Mouse (Mus musculus) urinary bladder, adult 2 months (tissue): Measurements from ENCODE around the gene Esr1. TPM values are rescaled to one million over a fixed set of nuclear protein-coding genes. Genes with fewer than 3 reads are reported as not detected.
A peak's percentile ranks its signal among the peaks of the same experiment; 100 is the strongest.
"Not testable (repeated sequence)": the region's sequence is repeated elsewhere in the genome, so short reads cannot be mapped to it uniquely, and the experiment has no call there.

ENCODE experiments used
- DNase-seq: peaks from one replicate; pipeline ENCODE4 v3.0.0; 2022; ENCODE audit warnings: low spot score
- polyA plus RNA-seq: library from polyadenylated mRNA; depleted of rRNA; stranded (reverse); fragments of >200 nt; gene quantifications from 2 replicates; pipeline ENCODE4 v1.2.3, GENCODE M21; 2012

Esr1 gene
- polyA plus RNA-seq, 1 experiment: 3.7 TPM

DNA sequence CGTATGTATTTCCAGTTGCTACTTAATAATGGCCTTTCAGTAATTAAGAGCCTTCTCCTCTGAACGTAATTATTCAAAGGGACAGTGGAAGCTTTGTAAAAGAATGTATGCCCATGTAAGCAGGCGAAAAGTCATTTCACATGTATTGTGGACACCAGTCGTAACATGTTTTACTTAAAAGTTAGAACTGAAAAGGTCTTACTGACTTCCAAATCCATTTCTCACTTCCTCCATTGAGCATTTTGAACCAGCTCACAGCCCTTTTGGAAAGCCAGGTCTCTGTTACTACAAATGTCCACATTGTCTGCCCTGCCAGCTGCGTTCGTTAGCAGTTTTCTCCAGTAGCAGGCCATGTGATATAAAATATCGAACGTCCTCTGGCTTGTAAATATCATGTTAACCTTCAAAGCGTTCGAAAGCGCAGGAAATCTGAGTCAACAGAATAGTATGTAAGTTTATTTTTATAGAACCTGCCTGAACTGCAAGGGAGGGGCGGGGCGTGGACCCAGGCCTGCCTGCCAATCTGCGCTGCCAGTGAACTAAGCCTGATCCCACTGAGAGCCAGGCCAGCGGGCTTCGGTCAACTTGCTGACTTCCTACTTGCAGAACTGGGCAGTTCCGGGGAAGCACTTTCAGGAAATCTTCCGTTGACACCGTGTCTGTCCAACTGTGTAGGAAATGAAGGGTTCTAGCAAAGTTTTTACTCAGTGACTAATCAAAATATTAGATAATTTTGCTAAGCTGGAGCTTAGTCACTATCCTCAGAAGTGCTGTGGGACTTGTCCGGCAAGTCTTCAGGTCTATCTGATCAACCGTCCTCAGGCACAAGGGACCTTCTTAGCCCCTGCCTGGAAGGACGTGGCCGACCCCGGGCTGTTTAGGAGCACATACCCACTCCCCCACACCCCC, 9.5 kb downstream of the Esr1 start:
- DNase-seq: peak; percentile 56

GRCm38 (mm10) chr10:4621505-4621815, 10.1 kb downstream of the Esr1 start:
- DNase-seq: no peak

GRCm38 (mm10) chr10:4623319-4623718, 11.9 kb downstream of the Esr1 start:
- DNase-seq: no peak

- no peak for DNase-seq
Observed at GRCm38 (mm10) chr10:4624581-4624980, 13.2 kb downstream of the Esr1 start.

- DNase-seq: no peak
Observed at GRCm38 (mm10) chr10:4625300-4625699, 13.9 kb downstream of the Esr1 start.

- DNase-seq: no peak
Observed at GRCm38 (mm10) chr10:4626432-4626831, 15.0 kb downstream of the Esr1 start.

GRCm38 (mm10) chr10:4626996-4627395, 15.6 kb downstream of the Esr1 start:
- DNase-seq: no peak

DNA sequence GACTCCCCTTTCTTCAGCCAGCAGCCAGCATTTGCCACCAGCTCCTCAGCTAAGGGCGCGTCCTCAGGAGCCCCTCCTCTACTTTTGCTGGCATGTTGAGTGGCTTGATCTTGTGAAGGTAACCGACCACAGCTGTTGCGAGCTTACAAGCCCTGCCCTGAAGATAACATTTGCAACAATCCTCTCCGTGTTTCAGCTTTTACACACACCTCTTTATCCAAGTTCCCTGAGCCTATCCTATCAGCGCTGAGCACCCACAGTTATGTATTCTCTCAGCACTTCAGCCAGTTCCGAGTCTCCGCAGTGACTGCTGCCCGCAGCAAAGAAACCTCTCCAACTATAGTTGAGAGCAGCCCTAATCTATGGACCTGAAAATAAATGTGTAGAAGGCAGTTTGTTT, 16.0 kb downstream of the Esr1 start:
- no peak for DNase-seq

DNA sequence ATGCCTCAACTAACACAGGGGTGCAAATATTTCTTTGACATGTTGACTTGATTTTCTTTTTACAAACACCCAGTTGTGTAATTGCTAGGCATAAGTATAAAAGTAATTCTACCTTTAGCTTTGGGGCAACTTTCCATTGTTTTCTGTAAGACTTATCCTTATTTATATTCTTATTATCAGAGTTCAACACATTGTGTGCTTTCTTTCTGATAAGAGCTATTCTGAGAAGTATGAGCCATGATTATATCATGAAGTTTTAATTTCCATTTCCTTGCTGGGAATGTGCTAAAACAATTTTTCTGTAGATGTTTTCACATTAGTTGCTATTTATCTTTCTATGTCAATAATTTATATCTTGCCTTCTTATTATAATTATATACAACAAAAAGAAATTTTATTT, 17.9 kb downstream of the Esr1 start:
- no peak for DNase-seq

- DNase-seq: no peak
Observed at GRCm38 (mm10) chr10:4632211-4632704, 20.9 kb downstream of the Esr1 start.

DNA sequence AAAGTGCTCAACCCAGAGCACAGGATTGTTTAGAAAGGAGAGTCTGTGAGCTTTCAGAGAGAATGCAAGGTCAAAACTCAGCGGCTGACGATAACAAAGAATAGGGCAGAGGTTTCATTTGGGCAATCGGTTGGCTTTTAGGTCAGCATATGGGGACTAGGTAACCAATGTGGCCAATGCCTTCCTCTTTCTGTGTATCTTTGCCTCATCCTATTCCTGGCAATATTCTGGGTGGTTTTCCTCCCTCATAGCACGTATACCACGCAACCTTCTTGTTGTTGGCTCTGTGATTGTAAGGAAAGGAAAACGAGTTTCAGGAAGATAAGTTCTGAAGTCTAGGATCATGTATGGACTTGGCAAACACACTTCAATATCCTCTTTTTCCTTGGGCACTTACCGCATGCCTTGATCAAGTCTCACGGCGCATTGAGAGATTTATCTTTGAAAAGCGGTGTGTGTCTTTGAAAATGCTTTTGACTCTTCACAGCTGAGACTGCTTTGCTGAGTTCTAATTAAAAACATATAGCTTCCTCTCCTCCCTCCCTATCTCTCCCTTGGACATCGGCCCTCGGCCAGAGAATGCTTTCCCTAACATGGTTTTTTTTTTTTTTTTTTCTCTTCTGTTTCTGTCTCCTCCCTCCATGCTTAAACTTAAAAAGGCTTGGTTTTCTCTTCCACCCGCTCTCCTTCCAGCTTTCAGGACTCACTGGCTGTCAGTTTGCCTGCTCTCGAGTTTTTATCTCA, 22.1 kb downstream of the Esr1 start:
- DNase-seq: no peak

GRCm38 (mm10) chr10:4635740-4636139, 24.3 kb downstream of the Esr1 start:
- DNase-seq: no peak

DNA sequence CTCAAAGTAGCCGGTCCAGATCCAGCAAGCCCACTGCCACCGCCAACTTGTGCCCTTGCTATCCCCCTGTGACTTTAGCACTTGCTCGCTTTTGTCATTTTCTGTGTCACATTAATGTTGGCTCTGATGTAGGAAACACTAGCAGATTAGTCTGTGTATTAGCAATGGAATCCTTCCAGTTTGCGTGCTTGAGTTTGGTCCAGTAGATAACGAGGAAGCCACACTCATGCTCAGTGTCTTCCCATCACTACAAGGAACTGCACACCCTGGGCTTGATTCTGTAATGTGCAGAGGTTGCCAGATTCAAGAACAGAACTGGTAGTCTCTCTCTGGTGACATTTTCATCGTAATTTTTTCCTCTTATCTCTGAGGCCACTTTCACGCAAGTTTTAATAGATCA, 34.7 kb downstream of the Esr1 start:
- no peak for DNase-seq

- DNase-seq: no peak
Observed at GRCm38 (mm10) chr10:4646851-4647250, 35.5 kb downstream of the Esr1 start.

- DNase-seq: no peak
Observed at GRCm38 (mm10) chr10:4665380-4665779, 54.0 kb downstream of the Esr1 start.

DNA sequence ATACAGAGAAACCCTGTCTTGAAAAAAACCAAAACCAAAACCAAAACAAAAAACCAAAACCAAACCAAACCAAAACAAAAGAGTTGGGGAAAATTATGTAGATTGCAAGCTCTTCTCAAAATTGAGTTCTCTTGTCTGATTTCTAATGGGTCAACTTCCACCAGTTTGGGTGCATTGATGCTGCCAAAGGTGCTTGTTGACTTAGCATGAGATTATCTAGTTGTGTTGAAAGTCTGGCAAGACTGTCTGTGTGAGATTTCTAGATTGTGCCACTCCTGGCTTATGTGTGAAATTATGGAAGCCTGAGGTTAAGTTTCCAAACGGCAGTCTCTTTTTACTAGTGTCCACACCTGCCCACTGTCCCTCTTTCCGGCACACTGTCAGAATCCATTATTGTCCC, 55.6 kb downstream of the Esr1 start:
- DNase-seq: no peak

DNA sequence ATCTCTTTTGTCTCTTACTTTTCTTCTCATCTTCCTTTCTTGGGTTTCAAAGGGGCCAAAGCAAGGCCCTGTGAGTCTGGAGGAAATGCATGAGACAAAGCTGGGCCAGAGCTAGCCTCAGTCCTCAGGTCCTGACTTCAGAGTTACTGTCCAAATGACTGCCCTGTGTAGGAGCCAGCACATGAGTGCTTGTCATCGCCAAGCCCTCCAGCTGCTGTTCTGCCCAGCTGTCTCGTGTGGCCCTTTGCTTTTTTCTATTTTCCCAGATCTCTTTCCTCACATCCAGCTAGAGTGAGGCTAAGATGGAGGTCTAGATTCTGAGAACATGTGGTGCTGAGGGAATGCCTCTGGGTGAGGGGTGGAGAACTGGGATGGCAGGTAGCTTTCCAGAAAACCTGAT, 58.7 kb downstream of the Esr1 start:
- DNase-seq: no peak

DNA sequence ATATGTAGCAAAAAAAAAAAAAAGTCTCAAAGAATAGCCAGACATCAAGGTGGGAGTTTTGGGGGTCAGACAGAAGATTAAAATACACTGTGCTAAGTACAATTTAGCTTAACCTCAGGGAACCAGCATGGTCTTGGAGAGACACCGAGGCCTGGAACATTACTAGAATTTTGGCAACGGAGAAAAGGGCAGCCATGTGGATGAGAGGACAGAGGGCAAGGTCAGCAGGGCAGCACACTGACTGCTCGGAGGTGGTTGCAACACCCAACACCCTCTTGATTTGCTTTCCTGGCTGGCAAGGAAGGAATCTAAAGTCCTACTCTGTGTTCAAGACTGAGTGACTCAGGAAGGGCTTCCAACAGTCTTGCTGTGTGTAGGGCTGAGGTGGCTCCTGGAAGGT, 60.5 kb downstream of the Esr1 start:
- no peak for DNase-seq

DNA sequence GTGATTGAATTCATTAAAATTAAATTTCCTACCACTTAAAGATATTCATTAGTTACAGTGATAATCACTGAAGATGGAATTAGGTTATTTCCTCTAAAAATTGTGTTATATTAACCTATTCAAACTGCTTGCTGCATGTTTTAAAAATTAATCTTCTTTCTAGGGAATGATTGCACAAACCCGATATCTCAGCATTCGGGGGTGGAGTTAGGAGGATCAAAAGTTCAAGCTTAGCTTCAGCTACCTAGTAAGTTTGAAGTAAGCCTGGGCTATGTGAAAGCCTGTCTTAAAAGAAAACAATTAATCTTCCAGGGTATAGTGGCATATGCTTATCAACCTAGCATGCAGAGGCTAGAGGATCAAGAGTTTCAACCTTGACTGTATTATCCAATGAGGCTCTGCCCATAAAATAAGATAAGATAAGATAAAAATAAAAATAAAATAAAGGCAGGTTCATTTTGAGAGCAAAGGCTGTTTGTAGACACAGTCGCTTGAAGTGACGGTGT, 62.0 kb downstream of the Esr1 start:
- no peak for DNase-seq

GRCm38 (mm10) chr10:4674983-4675592, 63.7 kb downstream of the Esr1 start:
- DNase-seq: not testable (repeated sequence)

GRCm38 (mm10) chr10:4683106-4683505, 71.7 kb downstream of the Esr1 start:
- DNase-seq: no peak

GRCm38 (mm10) chr10:4683711-4684265, 72.4 kb downstream of the Esr1 start:
- no peak for DNase-seq
